Mouse (Mus musculus) gonadal fat pad, adult 2 months (tissue): ENCODE results near the gene Nacad. TPM values are rescaled to one million over a fixed set of nuclear protein-coding genes. Genes with fewer than 3 reads are reported as not detected.
"Not testable (repeated sequence)": the region's sequence is repeated elsewhere in the genome, so short reads cannot be mapped to it uniquely, and the experiment has no call there.

Source experiments
- DNase-seq: peaks from one replicate; pipeline ENCODE4 v3.0.0-alpha.2; 2012; ENCODE audit warnings: low read depth
- polyA plus RNA-seq: library from polyadenylated mRNA; depleted of rRNA; stranded (reverse); fragments of >200 nt; gene quantifications from 2 replicates; pipeline ENCODE4 v1.2.3, GENCODE M21; 2012; rRNA removed

Nacad gene
- polyA plus RNA-seq: 2.0 and 3.3 TPM in 2 replicates

GRCm38 (mm10) chr11:6605491-6606399 is at the start of gene Nacad:
TSS of gene Nacad (minus strand) at chr11:6606053.
- no peak for DNase-seq

GRCm38 (mm10) chr11:6654903-6655302 is 49.0 kb upstream of the Nacad start:
- DNase-seq: no peak

- not testable (repeated sequence) for DNase-seq
These were observed 47.1 kb upstream of the Nacad start for GRCm38 (mm10) chr11:6652978-6653377.

GRCm38 (mm10) chr11:6650519-6650918 is 44.7 kb upstream of the Nacad start:
- DNase-seq: no peak

GRCm38 (mm10) chr11:6647831-6648724 is 42.2 kb upstream of the Nacad start:
- DNase-seq: no peak

GRCm38 (mm10) chr11:6644566-6644965 is 38.7 kb upstream of the Nacad start:
- no peak for DNase-seq

- DNase-seq: no peak
These were observed 33.2 kb upstream of the Nacad start for GRCm38 (mm10) chr11:6639072-6639471.

GRCm38 (mm10) chr11:6638537-6638936 is 32.7 kb upstream of the Nacad start, which contains the start of gene Wap:
TSS of gene Wap (minus strand) at chr11:6638637.
- no peak for DNase-seq

GRCm38 (mm10) chr11:6636150-6636549 is 30.3 kb upstream of the Nacad start:
- no peak for DNase-seq

- DNase-seq: no peak
These were observed 23.8 kb upstream of the Nacad start for GRCm38 (mm10) chr11:6629655-6630054.

GRCm38 (mm10) chr11:6628568-6628967 is 22.7 kb upstream of the Nacad start:
- DNase-seq: no peak

- DNase-seq: no peak
These were observed 21.9 kb upstream of the Nacad start for GRCm38 (mm10) chr11:6627731-6628130.

- no peak for DNase-seq
These were observed 20.5 kb upstream of the Nacad start for GRCm38 (mm10) chr11:6626388-6626772.

- DNase-seq: peak; percentile 42
These were observed 19.9 kb upstream of the Nacad start, which contains the start of gene Tbrg4 for GRCm38 (mm10) chr11:6625478-6626387. TSS of gene Tbrg4 (minus strand) at chr11:6626067.

GRCm38 (mm10) chr11:6624619-6625382 is 18.9 kb upstream of the Nacad start:
- peak; percentile 28 for DNase-seq

- no peak for DNase-seq
These were observed 17.9 kb upstream of the Nacad start for GRCm38 (mm10) chr11:6623704-6624103.

GRCm38 (mm10) chr11:6615250-6616205 is 9.7 kb upstream of the Nacad start:
- no peak for DNase-seq

- DNase-seq: no peak
These were observed 802 bp downstream of the Nacad start for GRCm38 (mm10) chr11:6605021-6605481.

GRCm38 (mm10) chr11:6604604-6604936 is 1.3 kb downstream of the Nacad start:
- DNase-seq: no peak
